Mouse (Mus musculus): Measurements from ENCODE around the gene Snx9.

- TF ChIP-seq ZNF384 (IDR thresholded peaks at IDR 0.05; ENCODE audit: low read depth, low read length), result no peak
- TF ChIP-seq CHD2 (IDR thresholded peaks at IDR 0.05; ENCODE audit: low read depth, low read length), result no peak
Observed at GRCm38 (mm10) chr17:5831257-5831806, 9.8 kb upstream of the Snx9 start.

All from ES-E14 (cell line).